Mouse (Mus musculus) liver, embryonic 16.5 days (tissue): Measurements from ENCODE around the gene Scn10a. TPM values are rescaled to one million over a fixed set of nuclear protein-coding genes. Genes with fewer than 3 reads are reported as not detected.

Experiments used
- ATAC-seq: fragments of 200-750 bp; cut with Nextera tagmentation; 2 replicates; pipeline ENCODE4 v1.8.0; 2017; ENCODE audit warnings: low read depth, mild to moderate bottlenecking, moderate number of reproducible peaks, moderate library complexity
- H3K27ac ChIP-seq: fragments of 300-500 bp; sonication (generic); 2 replicates; pipeline ENCODE4 v1.5.1; 2014; ENCODE audit warnings: mild to moderate bottlenecking, low read length
- H3K27me3 ChIP-seq: fragments of 300-500 bp; sonication (generic); 2 replicates; pipeline ENCODE4 v1.6.1; 2014; ENCODE audit warnings: low read depth, low read length, mixed read lengths; ENCODE audit not compliant: control insufficient read depth, insufficient read depth
- H3K36me3 ChIP-seq: fragments of 300-500 bp; sonication (generic); 2 replicates; pipeline ENCODE4 v1.6.1; 2014; ENCODE audit warnings: mild to moderate bottlenecking; ENCODE audit not compliant: control insufficient read depth, insufficient read depth
- H3K4me1 ChIP-seq: fragments of 300-500 bp; sonication (generic); 2 replicates; pipeline ENCODE4 v1.6.1; 2014; ENCODE audit warnings: low read depth, low read length, mixed read lengths; ENCODE audit not compliant: control insufficient read depth
- H3K4me2 ChIP-seq: fragments of 300-500 bp; sonication (generic); 2 replicates; pipeline ENCODE4 v1.6.1; 2014; ENCODE audit warnings: low read depth, low read length, mixed read lengths
- H3K4me3 ChIP-seq: fragments of 300-500 bp; sonication (generic); 2 replicates; pipeline ENCODE4 v1.5.1; 2014; ENCODE audit warnings: low read depth, mild to moderate bottlenecking, low read length
- H3K9ac ChIP-seq: fragments of 300-500 bp; sonication (generic); 2 replicates; pipeline ENCODE4 v1.6.1; 2014; ENCODE audit warnings: low read depth, low read length
- H3K9me3 ChIP-seq: fragments of 300-500 bp; sonication (generic); replicated peaks from 2 replicates; pipeline ENCODE4 v1.6.1; 2016; ENCODE audit warnings: low read length; ENCODE audit not compliant: control insufficient read depth
- WGBS: fragments of 180-500 bp; shearing (Covaris S2); extraction: QIAGEN DNeasy Blood & Tissue Kit; methylation state at CpG from one replicate; pipeline ENCODE4 v1.1.7; 2014; ENCODE audit not compliant: insufficient replicate concordance; 5-methylcytosine and 5-hydroxymethylcytosine counted together
- polyA plus RNA-seq: library from polyadenylated mRNA; unstranded; fragments of >200 nt; fragmentation: Nextera tagmentation; extraction: Ambion mirVana; gene quantifications from 2 replicates; pipeline ENCODE4 v1.2.1, GENCODE M21; 2015

Scn10a gene
- polyA plus RNA-seq, 1 experiment from 2014 or later, result 0.02 TPM

GRCm38 (mm10) chr9:119664109-119664508, 55.0 kb downstream of the Scn10a start:
- 45% methylated on average over 1 of the region's 1 CpGs for WGBS
- Histone ChIP-seq H3K27me3 (no peaks in the 10 kb centered on the region), H3K27ac (no peak overlapping the region), H3K4me1 (no peaks in the 10 kb centered on the region), H3K4me3 (no peak overlapping the region), H3K9ac (no peak overlapping the region), H3K4me2 (no peak overlapping the region), H3K36me3 (no peaks in the 10 kb centered on the region), H3K9me3 (no peaks in the 10 kb centered on the region)
- ATAC-seq, result no peak

GRCm38 (mm10) chr9:119656111-119656510, 63.0 kb downstream of the Scn10a start:
- Histone ChIP-seq H3K4me2 (no peak overlapping the region), H3K27me3 (no peaks in the 10 kb centered on the region), H3K4me3 (no peak overlapping the region), H3K9ac (no peak overlapping the region), H3K27ac (no peak overlapping the region), H3K9me3 (no peaks in the 10 kb centered on the region), H3K36me3 (no peaks in the 10 kb centered on the region), H3K4me1 (no peaks in the 10 kb centered on the region)
- WGBS, result 50% methylated on average over 6 of the region's 6 CpGs
- ATAC-seq, result no peak

GRCm38 (mm10) chr9:119653758-119654157, 65.4 kb downstream of the Scn10a start:
- Histone ChIP-seq H3K27me3 (no peaks in the 10 kb centered on the region), H3K9ac (no peak overlapping the region), H3K36me3 (no peaks in the 10 kb centered on the region), H3K4me3 (no peak overlapping the region), H3K9me3 (no peaks in the 10 kb centered on the region), H3K4me1 (no peaks in the 10 kb centered on the region), H3K27ac (no peak overlapping the region), H3K4me2 (no peak overlapping the region)
- no peak for ATAC-seq
- WGBS, result 34% methylated on average over 5 of the region's 5 CpGs

- Histone ChIP-seq H3K27me3 (no peaks in the 10 kb centered on the region), H3K4me3 (no peak overlapping the region), H3K4me2 (no peak overlapping the region), H3K9me3 (no peaks in the 10 kb centered on the region), H3K36me3 (no peaks in the 10 kb centered on the region), H3K4me1 (no peaks in the 10 kb centered on the region), H3K9ac (no peak overlapping the region), H3K27ac (no peak overlapping the region)
- 50% methylated on average over 8 of the region's 8 CpGs for WGBS
- no peak for ATAC-seq
Measured at GRCm38 (mm10) chr9:119646942-119647547, 72.1 kb downstream of the Scn10a start.

- WGBS, result 76% methylated on average over 6 of the region's 6 CpGs
- Histone ChIP-seq H3K27ac (no peak overlapping the region), H3K4me2 (no peak overlapping the region), H3K4me3 (no peak overlapping the region), H3K9ac (no peak overlapping the region), H3K36me3 (no peaks in the 10 kb centered on the region), H3K27me3 (no peaks in the 10 kb centered on the region), H3K4me1 (no peaks in the 10 kb centered on the region), H3K9me3 (no peaks in the 10 kb centered on the region)
- ATAC-seq, result no peak
Measured at GRCm38 (mm10) chr9:119641985-119642384, 77.1 kb downstream of the Scn10a start.

- H3K27me3 ChIP-seq, result no peaks in the 10 kb centered on the region
- H3K9ac ChIP-seq, result no peak overlapping the region
- 33% methylated on average over 11 of the region's 11 CpGs for WGBS
- no peak overlapping the region for H3K4me3 ChIP-seq
- H3K27ac ChIP-seq, result no peak overlapping the region
- H3K4me1 ChIP-seq, result no peaks in the 10 kb centered on the region
- H3K36me3 ChIP-seq, result no peaks in the 10 kb centered on the region
- no peak for ATAC-seq
- no peaks in the 10 kb centered on the region for H3K9me3 ChIP-seq
- no peak overlapping the region for H3K4me2 ChIP-seq
Measured at GRCm38 (mm10) chr9:119634216-119634843, 84.8 kb downstream of the Scn10a start.

GRCm38 (mm10) chr9:119633475-119633874, 85.6 kb downstream of the Scn10a start:
- Histone ChIP-seq H3K4me1 (no peaks in the 10 kb centered on the region), H3K36me3 (no peaks in the 10 kb centered on the region), H3K9me3 (no peaks in the 10 kb centered on the region), H3K4me2 (no peak overlapping the region), H3K27me3 (no peaks in the 10 kb centered on the region), H3K27ac (no peak overlapping the region), H3K4me3 (no peak overlapping the region), H3K9ac (no peak overlapping the region)
- 57% methylated on average over 5 of the region's 5 CpGs for WGBS
- ATAC-seq, result no peak

GRCm38 (mm10) chr9:119632801-119633200, 86.3 kb downstream of the Scn10a start:
- H3K4me1 ChIP-seq, result no peaks in the 10 kb centered on the region
- no peak overlapping the region for H3K4me3 ChIP-seq
- whole genome bisulfite sequencing, result 46% methylated on average over 12 of the region's 12 CpGs
- H3K36me3 ChIP-seq, result no peaks in the 10 kb centered on the region
- ATAC-seq, result no peak
- no peak overlapping the region for H3K4me2 ChIP-seq
- no peaks in the 10 kb centered on the region for H3K27me3 ChIP-seq
- no peaks in the 10 kb centered on the region for H3K9me3 ChIP-seq
- no peak overlapping the region for H3K27ac ChIP-seq
- H3K9ac ChIP-seq, result no peak overlapping the region

GRCm38 (mm10) chr9:119631899-119632533, 87.1 kb downstream of the Scn10a start:
- no peak for ATAC-seq
- WGBS, result 38% methylated on average over 15 of the region's 15 CpGs

More at GRCm38 (mm10) chr9:119631899-119632533, 87.1 kb downstream of the Scn10a start:
- no peaks in the 10 kb centered on the region for H3K27me3 ChIP-seq
- H3K27ac ChIP-seq, result no peak overlapping the region
- no peak overlapping the region for H3K9ac ChIP-seq
- H3K4me2 ChIP-seq, result no peak overlapping the region
- H3K36me3 ChIP-seq, result no peaks in the 10 kb centered on the region
- H3K9me3 ChIP-seq, result no peaks in the 10 kb centered on the region
- H3K4me1 ChIP-seq, result no peaks in the 10 kb centered on the region
- H3K4me3 ChIP-seq, result no peak overlapping the region
